Mouse (Mus musculus) megakaryocyte progenitor cell, adult 5-6 weeks (primary cell): ENCODE measurements at regions not wholly inside any gene's neighbourhood (a gene's known extent, or its start where the extent isn't known, plus 50 kb on each side); places are given as distances from the start of the nearest gene placed in this dataset.

ENCODE experiments used
- ATAC-seq: replicated peaks from 2 replicates; pipeline ENCODE4 v1.8.0; 2016; ENCODE audit warnings: mild to moderate bottlenecking, moderate TSS enrichment, inconsistent platforms; ENCODE audit not compliant: poor library complexity

- ATAC-seq, result peak; percentile 99
Measured at GRCm38 (mm10) chr5:16424745-16425144, 128.6 kb upstream of the Hgf start.

GRCm38 (mm10) chr5:16425302-16425701 lies 128.0 kb upstream of the Hgf start:
- ATAC-seq, result no peak

- no peak for ATAC-seq
Measured at GRCm38 (mm10) chr5:16426306-16426705, 127.0 kb upstream of the Hgf start.

- peak; percentile 99 for ATAC-seq
Measured at GRCm38 (mm10) chr5:16434586-16434985, 118.7 kb upstream of the Hgf start.

GRCm38 (mm10) chr5:16445056-16445455 lies 108.2 kb upstream of the Hgf start:
- ATAC-seq, result 0 out of 2 replicates have a peak, but pooled peaks have one; percentile 27

- peak; percentile 93 for ATAC-seq
Measured at GRCm38 (mm10) chr5:16446977-16447376, 106.3 kb upstream of the Hgf start.

- peak; percentile 35; the same call in 1 of the 2 replicates for ATAC-seq
Measured at GRCm38 (mm10) chr5:16461795-16462194, 91.5 kb upstream of the Hgf start.

GRCm38 (mm10) chr5:16466266-16466665 lies 87.0 kb upstream of the Hgf start:
- no peak for ATAC-seq

- peak; percentile 56 for ATAC-seq
Measured at GRCm38 (mm10) chr5:16468560-16468959, 84.7 kb upstream of the Hgf start.

GRCm38 (mm10) chr5:16469221-16469620 lies 84.1 kb upstream of the Hgf start:
- no peak for ATAC-seq

- peak; percentile 87 for ATAC-seq
Measured at GRCm38 (mm10) chr5:16469644-16470275, 83.5 kb upstream of the Hgf start.

- ATAC-seq, result no peak
Measured at GRCm38 (mm10) chr5:16470366-16470982, 82.8 kb upstream of the Hgf start.

GRCm38 (mm10) chr5:16487969-16488368 lies 65.3 kb upstream of the Hgf start:
- ATAC-seq, result no peak

- ATAC-seq, result peak; percentile 69
Measured at GRCm38 (mm10) chr5:16489803-16490202, 63.5 kb upstream of the Hgf start.

GRCm38 (mm10) chr5:16499891-16500290 lies 53.4 kb upstream of the Hgf start:
- ATAC-seq, result no peak
